Mouse (Mus musculus): ENCODE measurements around the gene Ptprm. TPM values are rescaled to one million over a fixed set of nuclear protein-coding genes. Genes with fewer than 3 reads are reported as not detected.

Ptprm gene
- polyA plus RNA-seq, 2 experiments: 15.8 to 21.8 TPM

GRCm38 (mm10) chr17:67287501-67287900, 66.8 kb downstream of the Ptprm start:
- Histone ChIP-seq H3K9me3 (ENCODE audit: control insufficient read depth, low read length) (no peaks in the 10 kb centered on the region), H3K9ac (ENCODE audit: low read depth, low read length, severe bottlenecking) (no peak overlapping the region), H3K4me3 (replicated peaks; ENCODE audit: low read length) (no peak overlapping the region), H3K36me3 (ENCODE audit: control insufficient read depth, insufficient read depth, low read length) (no peaks in the 10 kb centered on the region), H3K27me3 (ENCODE audit: control insufficient read depth, insufficient read depth, low read length) (no peaks in the 10 kb centered on the region; the same call in 1 of the 2 replicates), H3K4me2 (replicated peaks; ENCODE audit: low read depth, low read length, severe bottlenecking) (no peak overlapping the region), H3K4me1 (ENCODE audit: control insufficient read depth, insufficient read depth, low read length) (peaks cover 6% of the 10 kb centered on the region; the same call in 1 of the 2 replicates), H3K27ac (replicated peaks; ENCODE audit: low read depth, low read length) (no peak overlapping the region)
- DNase-seq (ENCODE audit: low spot score) (no peak), ATAC-seq (ENCODE audit: low FRiP score, low read depth) (no peak)
- WGBS: 82% methylated on average over 3 of the region's 3 CpGs
- no peak for TF ChIP-seq POLR2A (IDR thresholded peaks at IDR 0.05; ENCODE audit: borderline replicate concordance, extremely low read depth, insufficient read depth, insufficient read length)

- Histone ChIP-seq H3K4me2 (replicated peaks; ENCODE audit: low read depth, low read length, severe bottlenecking) (no peak overlapping the region), H3K27ac (replicated peaks; ENCODE audit: low read depth, low read length) (no peak overlapping the region), H3K9me3 (ENCODE audit: control insufficient read depth, low read length) (no peaks in the 10 kb centered on the region), H3K36me3 (ENCODE audit: control insufficient read depth, insufficient read depth, low read length) (no peaks in the 10 kb centered on the region), H3K4me3 (replicated peaks; ENCODE audit: low read length) (no peak overlapping the region), H3K27me3 (ENCODE audit: control insufficient read depth, insufficient read depth, low read length) (no peaks in the 10 kb centered on the region), H3K4me1 (ENCODE audit: control insufficient read depth, insufficient read depth, low read length) (peaks cover 5% of the 10 kb centered on the region; the same call in 1 of the 2 replicates), H3K9ac (ENCODE audit: low read depth, low read length, severe bottlenecking) (no peak overlapping the region)
- WGBS: 40% methylated on average over 13 of the region's 13 CpGs
- DNase-seq (ENCODE audit: low spot score): no peak
- no peak for TF ChIP-seq POLR2A (IDR thresholded peaks at IDR 0.05; ENCODE audit: borderline replicate concordance, extremely low read depth, insufficient read depth, insufficient read length)
- ATAC-seq (ENCODE audit: low FRiP score, low read depth): no peak
These were observed 72.6 kb downstream of the Ptprm start for GRCm38 (mm10) chr17:67281640-67282170.

GRCm38 (mm10) chr17:67277124-67277910, 76.9 kb downstream of the Ptprm start:
- Histone ChIP-seq H3K36me3 (ENCODE audit: control insufficient read depth, insufficient read depth, low read length) (no peaks in the 10 kb centered on the region), H3K27ac (replicated peaks; ENCODE audit: low read depth, low read length) (no peak overlapping the region), H3K4me1 (ENCODE audit: control insufficient read depth, insufficient read depth, low read length) (peaks cover 11% of the 10 kb centered on the region), H3K9ac (ENCODE audit: low read depth, low read length, severe bottlenecking) (no peak overlapping the region), H3K4me3 (replicated peaks; ENCODE audit: low read length) (no peak overlapping the region), H3K9me3 (ENCODE audit: control insufficient read depth, low read length) (no peaks in the 10 kb centered on the region), H3K4me2 (replicated peaks; ENCODE audit: low read depth, low read length, severe bottlenecking) (no peak overlapping the region), H3K27me3 (ENCODE audit: control insufficient read depth, insufficient read depth, low read length) (no peaks in the 10 kb centered on the region)
- DNase-seq (ENCODE audit: low spot score): no peak
- ATAC-seq (ENCODE audit: low FRiP score, low read depth): no peak
- no peak for TF ChIP-seq POLR2A (IDR thresholded peaks at IDR 0.05; ENCODE audit: borderline replicate concordance, extremely low read depth, insufficient read depth, insufficient read length)
- WGBS: 84% methylated on average over 13 of the region's 13 CpGs

GRCm38 (mm10) chr17:67274531-67275094, 79.6 kb downstream of the Ptprm start:
- peaks cover 7% of the 10 kb centered on the region for H3K4me1 ChIP-seq (ENCODE audit: control insufficient read depth, insufficient read depth, low read length)
- 60% methylated on average over 21 of the region's 21 CpGs for WGBS
- no peak overlapping the region for H3K4me2 ChIP-seq (replicated peaks; ENCODE audit: low read depth, low read length, severe bottlenecking)
- no peak overlapping the region for H3K9ac ChIP-seq (ENCODE audit: low read depth, low read length, severe bottlenecking)
- DNase-seq (ENCODE audit: low spot score) (no peak), ATAC-seq (ENCODE audit: low FRiP score, low read depth) (no peak)
- no peak for TF ChIP-seq POLR2A (IDR thresholded peaks at IDR 0.05; ENCODE audit: borderline replicate concordance, extremely low read depth, insufficient read depth, insufficient read length)
- no peak overlapping the region for H3K4me3 ChIP-seq (replicated peaks; ENCODE audit: low read length)
- H3K27me3 ChIP-seq (ENCODE audit: control insufficient read depth, insufficient read depth, low read length): no peaks in the 10 kb centered on the region
- H3K27ac ChIP-seq (replicated peaks; ENCODE audit: low read depth, low read length): no peak overlapping the region
- H3K36me3 ChIP-seq (ENCODE audit: control insufficient read depth, insufficient read depth, low read length): no peaks in the 10 kb centered on the region
- H3K9me3 ChIP-seq (ENCODE audit: control insufficient read depth, low read length): no peaks in the 10 kb centered on the region

GRCm38 (mm10) chr17:67272928-67273327, 81.3 kb downstream of the Ptprm start:
- DNase-seq (ENCODE audit: low spot score) (no peak), ATAC-seq (ENCODE audit: low FRiP score, low read depth) (no peak)
- H3K4me2 ChIP-seq (replicated peaks; ENCODE audit: low read depth, low read length, severe bottlenecking): no peak overlapping the region
- no peak overlapping the region for H3K9ac ChIP-seq (ENCODE audit: low read depth, low read length, severe bottlenecking)
- H3K9me3 ChIP-seq (ENCODE audit: control insufficient read depth, low read length): no peaks in the 10 kb centered on the region
- H3K27me3 ChIP-seq (ENCODE audit: control insufficient read depth, insufficient read depth, low read length): no peaks in the 10 kb centered on the region
- H3K27ac ChIP-seq (replicated peaks; ENCODE audit: low read depth, low read length): no peak overlapping the region
- H3K4me1 ChIP-seq (ENCODE audit: control insufficient read depth, insufficient read depth, low read length): peaks cover 7% of the 10 kb centered on the region
- no peak overlapping the region for H3K4me3 ChIP-seq (replicated peaks; ENCODE audit: low read length)
- no peaks in the 10 kb centered on the region for H3K36me3 ChIP-seq (ENCODE audit: control insufficient read depth, insufficient read depth, low read length)
- no peak for TF ChIP-seq POLR2A (IDR thresholded peaks at IDR 0.05; ENCODE audit: borderline replicate concordance, extremely low read depth, insufficient read depth, insufficient read length)

All from limb, embryonic 14.5 days (tissue).